Comparison of ENCODE assay signal across 24 mouse cellular contexts in the genomic region with DNA sequence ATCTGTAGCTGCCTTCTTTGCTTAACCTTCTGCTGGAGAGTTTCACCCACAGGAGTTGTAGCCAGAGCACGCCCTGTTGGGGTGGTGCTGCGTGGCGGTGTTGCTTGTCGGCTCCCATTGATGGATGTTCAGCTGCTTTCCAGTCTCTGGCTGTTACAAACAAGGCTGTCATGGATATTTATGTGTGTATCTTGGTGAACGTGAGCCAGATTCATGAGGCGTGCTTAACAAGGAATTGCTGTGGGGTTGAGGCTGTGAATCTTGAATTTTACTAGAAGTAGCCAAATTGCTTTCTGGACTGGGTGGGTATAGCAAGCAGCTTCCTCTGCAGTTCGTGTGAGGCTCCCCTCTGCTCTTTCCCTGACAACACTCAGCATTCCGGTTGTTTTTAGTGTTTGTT.
A peak's percentile ranks its signal among the peaks of the same experiment; 100 is the strongest.
DNase-seq lines count a peak whose midpoint lies in the region; ATAC-seq and TF ChIP-seq lines count a peak whose summit lies in the region.
"Had no signal": no experiment of that assay in that cellular context is flagged by ENCODE, and none has a peak within 500 bp of the region (broad histone marks: within the 10 kb centered on the region; RNA-seq: fewer than 3 reads in every experiment).

No protein-coding gene starts in this region.

- H3K27ac ChIP-seq in forebrain, postnatal 0 days (ENCODE audit: low read depth, low read length), result no peak overlapping the region
- H3K27ac ChIP-seq in forebrain, embryonic 14.5 days (ENCODE audit: low read depth, low read length), result no peak overlapping the region
- H3K27ac ChIP-seq in kidney, embryonic 16.5 days (ENCODE audit: low read length), result no peak overlapping the region
- H3K27ac ChIP-seq in kidney, embryonic 15.5 days, result no peak overlapping the region
- H3K27ac ChIP-seq in midbrain, postnatal 0 days (ENCODE audit: low read depth, low read length), result no peak overlapping the region
- no peak overlapping the region for H3K27ac ChIP-seq in midbrain, embryonic 13.5 days
- peak overlapping the region; percentile 7 for H3K27ac ChIP-seq in neural tube, embryonic 15.5 days (replicated peaks)
- H3K27ac ChIP-seq: forebrain, embryonic 13.5 days; hindbrain, embryonic 14.5 days; limb, embryonic 12.5 days; liver, embryonic 12.5 days; macrophage; midbrain, embryonic 12.5 days; stomach, postnatal 0 days had no signal

- H3K4me2 ChIP-seq in forebrain, postnatal 0 days (ENCODE audit: low read depth), result no peak overlapping the region
- no peak overlapping the region for H3K4me2 ChIP-seq in forebrain, embryonic 14.5 days (ENCODE audit: low read length)
- H3K4me2 ChIP-seq in kidney, embryonic 16.5 days (replicated peaks; ENCODE audit: low read depth, low read length), result no peak overlapping the region
- no peak overlapping the region for H3K4me2 ChIP-seq in kidney, embryonic 15.5 days
- no peak overlapping the region for H3K4me2 ChIP-seq in midbrain, postnatal 0 days (ENCODE audit: low read depth, low read length, poor library complexity, severe bottlenecking)
- H3K4me2 ChIP-seq in midbrain, embryonic 13.5 days (replicated peaks), result no peak overlapping the region
- 0 out of 2 replicates have a peak overlapping the region, but pooled peaks have one; percentile 20 for H3K4me2 ChIP-seq in neural tube, embryonic 15.5 days
- H3K4me2 ChIP-seq: forebrain, embryonic 13.5 days; hindbrain, embryonic 14.5 days; limb, embryonic 12.5 days; liver, embryonic 12.5 days; midbrain, embryonic 12.5 days had no signal

- TF ChIP-seq CTCF in forebrain, postnatal 0 days (IDR thresholded peaks at IDR 0.05; ENCODE audit: low read depth), result no peak
- TF ChIP-seq CTCF in midbrain, postnatal 0 days (IDR thresholded peaks at IDR 0.05), result no peak

- H3K36me3 ChIP-seq in forebrain, postnatal 0 days (ENCODE audit: insufficient read depth), result no peaks in the 10 kb centered on the region
- no peaks in the 10 kb centered on the region for H3K36me3 ChIP-seq in forebrain, embryonic 14.5 days (ENCODE audit: control insufficient read depth, insufficient read depth, low read length)
- no peaks in the 10 kb centered on the region for H3K36me3 ChIP-seq in kidney, embryonic 16.5 days (ENCODE audit: insufficient read depth, low read length)
- no peaks in the 10 kb centered on the region for H3K36me3 ChIP-seq in kidney, embryonic 15.5 days
- H3K36me3 ChIP-seq in midbrain, postnatal 0 days (ENCODE audit: insufficient read depth, low read length), result no peaks in the 10 kb centered on the region
- H3K36me3 ChIP-seq in midbrain, embryonic 13.5 days, result no peaks in the 10 kb centered on the region; the same call in 1 of the 2 replicates
- H3K36me3 ChIP-seq in neural tube, embryonic 15.5 days, result no peaks in the 10 kb centered on the region
- H3K36me3 ChIP-seq: G1E; limb, embryonic 12.5 days; liver, embryonic 12.5 days; midbrain, embryonic 12.5 days had no signal

- no peak overlapping the region for H3K9ac ChIP-seq in forebrain, postnatal 0 days
- H3K9ac ChIP-seq in forebrain, embryonic 14.5 days (ENCODE audit: low read length), result no peak overlapping the region
- no peak overlapping the region for H3K9ac ChIP-seq in kidney, embryonic 16.5 days (replicated peaks; ENCODE audit: low read length)
- H3K9ac ChIP-seq in kidney, embryonic 15.5 days, result no peak overlapping the region
- no peak overlapping the region for H3K9ac ChIP-seq in midbrain, postnatal 0 days (replicated peaks; ENCODE audit: low read length, poor library complexity, severe bottlenecking)
- no peak overlapping the region for H3K9ac ChIP-seq in midbrain, embryonic 13.5 days (replicated peaks)
- no peak overlapping the region for H3K9ac ChIP-seq in neural tube, embryonic 15.5 days (replicated peaks)
- H3K9ac ChIP-seq: forebrain, embryonic 13.5 days; hindbrain, embryonic 14.5 days; limb, embryonic 12.5 days; liver, embryonic 12.5 days; midbrain, embryonic 12.5 days had no signal

- peak; percentile 45 for ATAC-seq in forebrain, postnatal 0 days
- ATAC-seq in forebrain, embryonic 14.5 days, result no peak
- ATAC-seq in kidney, embryonic 16.5 days (ENCODE audit: low FRiP score, low TSS enrichment), result peak; percentile 74; the same call in 1 of the 2 replicates
- no peak for ATAC-seq in kidney, embryonic 15.5 days (replicated peaks; ENCODE audit: low FRiP score)
- no peak for ATAC-seq in midbrain, postnatal 0 days (ENCODE audit: low FRiP score)
- ATAC-seq in midbrain, embryonic 13.5 days, result no peak
- peak; percentile 71 for ATAC-seq in neural tube, embryonic 15.5 days (ENCODE audit: low FRiP score)
- ATAC-seq: forebrain, embryonic 13.5 days; liver, embryonic 12.5 days had no signal

- H3K4me1 ChIP-seq in forebrain, postnatal 0 days (ENCODE audit: insufficient read depth), result no peaks in the 10 kb centered on the region; the same call in 1 of the 2 replicates
- peaks cover 3% of the 10 kb centered on the region; the same call in 1 of the 2 replicates for H3K4me1 ChIP-seq in forebrain, embryonic 14.5 days (ENCODE audit: control insufficient read depth, insufficient read depth, low read length)
- H3K4me1 ChIP-seq in kidney, embryonic 16.5 days (ENCODE audit: insufficient read depth, low read length), result peaks cover 4% of the 10 kb centered on the region; the same call in 1 of the 2 replicates
- peaks cover 5% of the 10 kb centered on the region; the same call in 1 of the 2 replicates for H3K4me1 ChIP-seq in kidney, embryonic 15.5 days
- H3K4me1 ChIP-seq in midbrain, postnatal 0 days (ENCODE audit: insufficient read depth, low read length), result peaks cover 11% of the 10 kb centered on the region
- peaks cover 34% of the 10 kb centered on the region for H3K4me1 ChIP-seq in midbrain, embryonic 13.5 days (replicated peaks)
- peaks cover 29% of the 10 kb centered on the region for H3K4me1 ChIP-seq in neural tube, embryonic 15.5 days
- H3K4me1 ChIP-seq: liver, embryonic 12.5 days had no signal

- H3K27me3 ChIP-seq in forebrain, postnatal 0 days (ENCODE audit: insufficient read depth, low read length), result no peaks in the 10 kb centered on the region
- no peaks in the 10 kb centered on the region for H3K27me3 ChIP-seq in forebrain, embryonic 14.5 days (replicated peaks; ENCODE audit: control insufficient read depth, insufficient read depth, low read length)
- no peaks in the 10 kb centered on the region for H3K27me3 ChIP-seq in kidney, embryonic 16.5 days (ENCODE audit: insufficient read depth, low read length)
- H3K27me3 ChIP-seq in kidney, embryonic 15.5 days, result no peaks in the 10 kb centered on the region
- no peaks in the 10 kb centered on the region for H3K27me3 ChIP-seq in midbrain, postnatal 0 days (ENCODE audit: insufficient read depth, low read length)
- H3K27me3 ChIP-seq in midbrain, embryonic 13.5 days, result no peaks in the 10 kb centered on the region
- H3K27me3 ChIP-seq in neural tube, embryonic 15.5 days (replicated peaks), result no peaks in the 10 kb centered on the region
- H3K27me3 ChIP-seq: forebrain, embryonic 13.5 days; limb, embryonic 12.5 days; liver, embryonic 12.5 days; midbrain, embryonic 12.5 days had no signal

- WGBS in forebrain, postnatal 0 days, result 75% methylated on average over 8 of the region's 8 CpGs
- WGBS in forebrain, embryonic 14.5 days, result 93% methylated on average over 8 of the region's 8 CpGs
- WGBS in kidney, embryonic 16.5 days, result 29% methylated on average over 8 of the region's 8 CpGs
- WGBS in kidney, embryonic 15.5 days, result 36% methylated on average over 8 of the region's 8 CpGs
- WGBS in midbrain, postnatal 0 days, result 79% methylated on average over 8 of the region's 8 CpGs
- 89% methylated on average over 8 of the region's 8 CpGs for WGBS in midbrain, embryonic 13.5 days
- WGBS in neural tube, embryonic 15.5 days, result 21% methylated on average over 8 of the region's 8 CpGs

- H3K9me3 ChIP-seq in forebrain, postnatal 0 days (ENCODE audit: low read length), result no peaks in the 10 kb centered on the region
- no peaks in the 10 kb centered on the region for H3K9me3 ChIP-seq in forebrain, embryonic 14.5 days (replicated peaks; ENCODE audit: control insufficient read depth, low read length)
- H3K9me3 ChIP-seq in kidney, embryonic 16.5 days (ENCODE audit: low read length), result no peaks in the 10 kb centered on the region
- H3K9me3 ChIP-seq in kidney, embryonic 15.5 days (replicated peaks), result no peaks in the 10 kb centered on the region
- no peaks in the 10 kb centered on the region for H3K9me3 ChIP-seq in midbrain, postnatal 0 days (ENCODE audit: low read length)
- H3K9me3 ChIP-seq in midbrain, embryonic 13.5 days, result no peaks in the 10 kb centered on the region
- H3K9me3 ChIP-seq in neural tube, embryonic 15.5 days (replicated peaks), result no peaks in the 10 kb centered on the region
- H3K9me3 ChIP-seq: forebrain, embryonic 13.5 days; midbrain, embryonic 12.5 days had no signal

- DNase-seq in forebrain, postnatal 0 days, result no peak
- DNase-seq in forebrain, embryonic 14.5 days (ENCODE audit: low spot score), result no peak
- DNase-seq in midbrain, postnatal 0 days (ENCODE audit: low spot score), result peak; percentile 51
- no peak for DNase-seq in cerebellum, adult 11-12 months
- DNase-seq: adrenal gland, postnatal 25 days; cerebellum, adult 2 months; cerebellum, postnatal 36 days; gastrocnemius, postnatal 36 days; kidney, adult 8-10 months; right cerebral cortex, adult 18-20 months had no signal

- H3K4me3 ChIP-seq in forebrain, postnatal 0 days (ENCODE audit: low read depth, low read length), result no peak overlapping the region
- H3K4me3 ChIP-seq in forebrain, embryonic 14.5 days (ENCODE audit: low read depth, low read length), result no peak overlapping the region
- no peak overlapping the region for H3K4me3 ChIP-seq in kidney, embryonic 16.5 days (ENCODE audit: low read length)
- H3K4me3 ChIP-seq in kidney, embryonic 15.5 days (replicated peaks), result no peak overlapping the region
- no peak overlapping the region for H3K4me3 ChIP-seq in midbrain, postnatal 0 days (ENCODE audit: low read depth, low read length)
- H3K4me3 ChIP-seq in midbrain, embryonic 13.5 days (replicated peaks), result no peak overlapping the region
- H3K4me3 ChIP-seq in neural tube, embryonic 15.5 days (replicated peaks), result no peak overlapping the region
- H3K4me3 ChIP-seq: erythroblast, embryonic 14.5 days; forebrain, embryonic 13.5 days; limb, embryonic 12.5 days; liver, embryonic 12.5 days; midbrain, embryonic 12.5 days; myocyte had no signal

Comparison
In these comparisons a context has a peak if more than half of its experiments do, and no peak if none do; other contexts are left out.
1. ATAC-seq: peak in forebrain, postnatal 0 days (single experiment), kidney, embryonic 16.5 days (single experiment) and neural tube, embryonic 15.5 days (single experiment); none in forebrain, embryonic 14.5 days (single experiment), kidney, embryonic 15.5 days (single experiment), midbrain, postnatal 0 days (single experiment) and midbrain, embryonic 13.5 days (single experiment).